22 mouse cellular contexts compared by ENCODE assay signal in the genomic region with DNA sequence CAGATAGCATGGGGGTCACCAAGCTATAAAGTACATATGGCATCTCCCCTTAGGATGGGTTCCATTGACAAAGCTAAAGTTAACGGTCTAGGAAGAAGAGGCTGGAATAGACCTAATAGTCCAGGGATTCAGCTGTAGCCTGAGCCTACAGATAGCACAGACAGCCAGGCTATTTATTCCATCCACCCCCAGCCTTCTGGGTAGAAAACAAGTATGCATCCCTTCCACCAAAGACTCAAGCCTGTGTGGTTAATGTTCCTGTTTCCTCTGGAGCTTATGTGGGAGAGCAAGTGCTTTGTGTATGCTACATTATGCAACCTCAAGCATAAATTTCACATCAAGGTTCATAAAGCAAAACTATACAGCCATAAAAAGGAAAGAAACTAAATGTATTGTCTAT.
DNase-seq lines count a peak whose midpoint lies in the region; ATAC-seq and TF ChIP-seq lines count a peak whose summit lies in the region.
"Had no signal": no experiment of that assay in that cellular context is flagged by ENCODE, and none has a peak within 500 bp of the region (broad histone marks: within the 10 kb centered on the region; RNA-seq: fewer than 3 reads in every experiment).

No protein-coding gene starts in this region.

- no peak for ATAC-seq in intestine, postnatal 0 days
- ATAC-seq: activated CD4-positive, CD25-positive, alpha-beta regulatory T cell, adult 4 months; forebrain, embryonic 16.5 days; Patski had no signal

- no peak for TF ChIP-seq CTCF in intestine, postnatal 0 days (IDR thresholded peaks at IDR 0.05; ENCODE audit: low read depth)

- intact Hi-C loops in left cerebral cortex, postnatal 14 days (cut with DNase I), result no loop called here

- no peaks in the 10 kb centered on the region for H3K4me1 ChIP-seq in intestine, postnatal 0 days (replicated peaks; ENCODE audit: control insufficient read depth, insufficient read depth, low read length)
- H3K4me1 ChIP-seq: embryonic facial prominence, embryonic 15.5 days; forebrain, embryonic 12.5 days; heart, embryonic 12.5 days; hindbrain, embryonic 10.5 days had no signal

- H3K9ac ChIP-seq in intestine, postnatal 0 days (ENCODE audit: low read depth, low read length), result no peak overlapping the region
- H3K9ac ChIP-seq: embryonic facial prominence, embryonic 15.5 days; forebrain, embryonic 12.5 days; heart, embryonic 12.5 days; hindbrain, embryonic 14.5 days had no signal

- H3K27ac ChIP-seq in intestine, postnatal 0 days (ENCODE audit: low read depth, low read length), result no peak overlapping the region
- H3K27ac ChIP-seq: embryonic facial prominence, embryonic 15.5 days; forebrain, embryonic 12.5 days; gastrocnemius, adult 2 months; hindbrain, embryonic 10.5 days; hindbrain, embryonic 14.5 days had no signal

- 93% methylated on average over 1 of the region's 1 CpGs for WGBS in intestine, postnatal 0 days

- no peaks in the 10 kb centered on the region for H3K9me3 ChIP-seq in intestine, postnatal 0 days (ENCODE audit: control insufficient read depth)
- H3K9me3 ChIP-seq: embryonic facial prominence, embryonic 15.5 days; forebrain, embryonic 12.5 days; heart, embryonic 12.5 days; hindbrain, embryonic 10.5 days had no signal

- no peaks in the 10 kb centered on the region for H3K27me3 ChIP-seq in intestine, postnatal 0 days (replicated peaks; ENCODE audit: control insufficient read depth, insufficient read depth, low read length)
- H3K27me3 ChIP-seq: CH12.LX; embryonic facial prominence, embryonic 15.5 days; forebrain, embryonic 12.5 days; heart, embryonic 12.5 days; Patski had no signal

- no peak overlapping the region for H3K4me2 ChIP-seq in intestine, postnatal 0 days (replicated peaks; ENCODE audit: low read depth)
- H3K4me2 ChIP-seq: embryonic facial prominence, embryonic 15.5 days; forebrain, embryonic 12.5 days; heart, embryonic 12.5 days; hindbrain, embryonic 14.5 days had no signal

- no peak overlapping the region for H3K4me3 ChIP-seq in intestine, postnatal 0 days (ENCODE audit: low read depth, low read length)
- H3K4me3 ChIP-seq: embryonic facial prominence, embryonic 15.5 days; forebrain, embryonic 12.5 days; gastrocnemius, adult 2 months; heart, embryonic 12.5 days; hindbrain, embryonic 10.5 days had no signal

- DNase-seq in frontal cortex, postnatal 36 days (ENCODE audit: low spot score in 2 of 2), result peak; percentile 4 to 45
- no peak for DNase-seq in frontal cortex, postnatal 14 days (ENCODE audit: low spot score in 2 of 2)
- peak; percentile 58 for DNase-seq in right cerebral cortex, adult 18-20 months
- DNase-seq in right cerebral cortex, postnatal 4 days, result no peak
- DNase-seq in left cerebral cortex, postnatal 14 days (ENCODE audit: low spot score in 2 of 2), result peak; percentile 4 to 12
- peak; percentile 49 for DNase-seq in telencephalon, adult 2 months (ENCODE audit: low read depth, low spot score)
- DNase-seq: adrenal gland, postnatal 25 days; cerebellum, adult 8-10 months; cerebellum, postnatal 14 days; embryo, embryonic 11 days; gastrocnemius, adult 2 months; gastrocnemius, postnatal 25 days had no signal

- no peaks in the 10 kb centered on the region for H3K36me3 ChIP-seq in intestine, postnatal 0 days (ENCODE audit: control insufficient read depth, insufficient read depth)
- H3K36me3 ChIP-seq: embryonic facial prominence, embryonic 15.5 days; forebrain, embryonic 12.5 days; heart, embryonic 12.5 days; hindbrain, embryonic 10.5 days had no signal

Comparison
In these comparisons a context has a peak if more than half of its experiments do, and no peak if none do; other contexts are left out.
1. DNase-seq: peak in frontal cortex, postnatal 36 days (2 of 2), right cerebral cortex, adult 18-20 months (single experiment), left cerebral cortex, postnatal 14 days (2 of 2) and telencephalon, adult 2 months (single experiment); none in frontal cortex, postnatal 14 days (0 of 2) and right cerebral cortex, postnatal 4 days (single experiment).